Mouse (Mus musculus): ENCODE measurements around the gene Dppa2.

Gene Dppa2

GRCm38 (mm10) chr16:48335326-48335725, 31.6 kb downstream of the Dppa2 start:
- DNase-seq (ENCODE audit: low read depth, low spot score): no peak

GRCm38 (mm10) chr16:48344193-48344592, 40.5 kb downstream of the Dppa2 start:
- DNase-seq (ENCODE audit: low read depth, low spot score): no peak

GRCm38 (mm10) chr16:48347246-48347645, 43.5 kb downstream of the Dppa2 start:
- DNase-seq (ENCODE audit: low read depth, low spot score): no peak

- DNase-seq (ENCODE audit: low read depth, low spot score): no peak
Observed at GRCm38 (mm10) chr16:48355716-48356115, 52.0 kb downstream of the Dppa2 start.

GRCm38 (mm10) chr16:48356417-48356816, 52.7 kb downstream of the Dppa2 start:
- peak; percentile 25 for DNase-seq (ENCODE audit: low read depth, low spot score)

GRCm38 (mm10) chr16:48360887-48361286, 57.2 kb downstream of the Dppa2 start:
- no peak for DNase-seq (ENCODE audit: low read depth, low spot score)

- no peak for DNase-seq (ENCODE audit: low read depth, low spot score)
Observed at GRCm38 (mm10) chr16:48366801-48367200, 63.1 kb downstream of the Dppa2 start.

GRCm38 (mm10) chr16:48368096-48368495, 64.4 kb downstream of the Dppa2 start:
- peak; percentile 44 for DNase-seq (ENCODE audit: low read depth, low spot score)

All from skeletal muscle tissue, adult 2 months (tissue).